Mouse (Mus musculus): ENCODE results near the gene Sncb.

- TF ChIP-seq POLR2A (IDR thresholded peaks at IDR 0.05; ENCODE audit: low read depth, low read length): no peak
- no peak for TF ChIP-seq CTCF (IDR thresholded peaks at IDR 0.05; ENCODE audit: extremely low read depth, insufficient read depth, insufficient read length, insufficient replicate concordance)
Measured at GRCm38 (mm10) chr13:54811476-54811875, 45.1 kb upstream of the Sncb start.
